In genomic region chr16:40504262-40504960, GRCm38 (mm10) we compare ENCODE assay signal across 16 mouse cellular contexts.
A peak's percentile ranks its signal among the peaks of the same experiment; 100 is the strongest.
DNase-seq lines count a peak whose midpoint lies in the region; ATAC-seq and TF ChIP-seq lines count a peak whose summit lies in the region.
"Had no signal": no experiment of that assay in that cellular context is flagged by ENCODE, and none has a peak within 500 bp of the region (broad histone marks: within the 10 kb centered on the region; RNA-seq: fewer than 3 reads in every experiment).

No protein-coding gene starts in this region.

- H3K4me2 ChIP-seq in lung, embryonic 14.5 days = no peak overlapping the region
- H3K4me2 ChIP-seq in forebrain, embryonic 13.5 days = no peak overlapping the region
- no peak overlapping the region for H3K4me2 ChIP-seq in midbrain, embryonic 15.5 days
- H3K4me2 ChIP-seq: liver, embryonic 15.5 days had no signal

- TF ChIP-seq CTCF in lung, embryonic 14.5 days (IDR thresholded peaks at IDR 0.05; ENCODE audit: low read depth) = no peak
- no peak for TF ChIP-seq CTCF in layer of hippocampus, adult 2 months (conservative IDR thresholded peaks at IDR 0.05)

- H3K4me1 ChIP-seq in lung, embryonic 14.5 days (ENCODE audit: insufficient read depth) = no peaks in the 10 kb centered on the region
- peaks cover 12% of the 10 kb centered on the region for H3K4me1 ChIP-seq in forebrain, embryonic 13.5 days
- peaks cover 8% of the 10 kb centered on the region; the same call in 1 of the 2 replicates for H3K4me1 ChIP-seq in midbrain, embryonic 15.5 days
- H3K4me1 ChIP-seq: heart, embryonic 10.5 days; liver, embryonic 15.5 days had no signal

- peak; percentile 69 for DNase-seq in lung, embryonic 14.5 days
- no peak for DNase-seq in lung, postnatal 25 days (ENCODE audit: low spot score)
- DNase-seq in layer of hippocampus, adult 2 months (ENCODE audit: low spot score in 2 of 2) = peak; percentile 21 to 48
- DNase-seq in right cerebral cortex, postnatal 25 days = no peak
- DNase-seq in gastrocnemius, adult 18-20 months (ENCODE audit: low spot score) = no peak
- DNase-seq: B cell, adult 2 months; cerebellum, postnatal 36 days; gastrocnemius, adult 2 months; kidney, postnatal 10 days; thymus, adult 2 months had no signal

- H3K9ac ChIP-seq in lung, embryonic 14.5 days = no peak overlapping the region
- H3K9ac ChIP-seq in forebrain, embryonic 13.5 days = no peak overlapping the region
- H3K9ac ChIP-seq in midbrain, embryonic 15.5 days = no peak overlapping the region
- H3K9ac ChIP-seq: liver, embryonic 15.5 days had no signal

- ATAC-seq in lung, embryonic 14.5 days (ENCODE audit: insufficient read depth) = peak; percentile 86
- peak; percentile 97 for ATAC-seq in forebrain, embryonic 13.5 days
- peak; percentile 81 for ATAC-seq in midbrain, embryonic 15.5 days (replicated peaks)
- no peak for ATAC-seq in frontal cortex, adult (ENCODE audit: low TSS enrichment)

- no peak overlapping the region for H3K4me3 ChIP-seq in lung, embryonic 14.5 days (ENCODE audit: low read depth, low read length)
- H3K4me3 ChIP-seq in forebrain, embryonic 13.5 days = no peak overlapping the region
- no peak overlapping the region for H3K4me3 ChIP-seq in layer of hippocampus, adult 2 months
- H3K4me3 ChIP-seq in midbrain, embryonic 15.5 days = no peak overlapping the region
- H3K4me3 ChIP-seq: gastrocnemius, adult 2 months; heart, embryonic 10.5 days; liver, embryonic 15.5 days; myocyte had no signal

- no peak overlapping the region for H3K27ac ChIP-seq in lung, embryonic 14.5 days (ENCODE audit: low read depth)
- peak overlapping the region; percentile 60; the same call in 1 of the 2 replicates for H3K27ac ChIP-seq in forebrain, embryonic 13.5 days
- peak overlapping the region; percentile 76 for H3K27ac ChIP-seq in layer of hippocampus, adult 2 months
- H3K27ac ChIP-seq in midbrain, embryonic 15.5 days = peak overlapping the region; percentile 0; the same call in 1 of the 2 replicates
- H3K27ac ChIP-seq: gastrocnemius, adult 2 months; heart, embryonic 10.5 days; liver, embryonic 15.5 days had no signal

- H3K27me3 ChIP-seq in lung, embryonic 14.5 days (ENCODE audit: insufficient read depth, low read length) = no peaks in the 10 kb centered on the region
- no peaks in the 10 kb centered on the region for H3K27me3 ChIP-seq in forebrain, embryonic 13.5 days
- H3K27me3 ChIP-seq in midbrain, embryonic 15.5 days (replicated peaks) = no peaks in the 10 kb centered on the region
- H3K27me3 ChIP-seq: liver, embryonic 15.5 days had no signal

- 44% methylated on average over 3 of the region's 3 CpGs for WGBS in lung, embryonic 14.5 days
- WGBS in forebrain, embryonic 13.5 days = 28% methylated on average over 3 of the region's 3 CpGs
- 32% methylated on average over 3 of the region's 3 CpGs for WGBS in midbrain, embryonic 15.5 days

- H3K9me3 ChIP-seq in lung, embryonic 14.5 days (ENCODE audit: low read depth, low read length) = no peaks in the 10 kb centered on the region
- H3K9me3 ChIP-seq in forebrain, embryonic 13.5 days (replicated peaks) = no peaks in the 10 kb centered on the region
- H3K9me3 ChIP-seq in midbrain, embryonic 15.5 days = no peaks in the 10 kb centered on the region
- H3K9me3 ChIP-seq: heart, embryonic 10.5 days; liver, embryonic 15.5 days had no signal

- H3K36me3 ChIP-seq in lung, embryonic 14.5 days (ENCODE audit: insufficient read depth) = no peaks in the 10 kb centered on the region
- H3K36me3 ChIP-seq in forebrain, embryonic 13.5 days (ENCODE audit: poor library complexity, severe bottlenecking) = no peaks in the 10 kb centered on the region
- no peaks in the 10 kb centered on the region for H3K36me3 ChIP-seq in midbrain, embryonic 15.5 days (replicated peaks)
- H3K36me3 ChIP-seq: heart, embryonic 10.5 days; liver, embryonic 15.5 days had no signal

Comparison
In these comparisons a context has a peak if more than half of its experiments do, and no peak if none do; other contexts are left out.
1. DNase-seq: peak in lung, embryonic 14.5 days (single experiment) and layer of hippocampus, adult 2 months (2 of 2); none in lung, postnatal 25 days (single experiment), right cerebral cortex, postnatal 25 days (single experiment) and gastrocnemius, adult 18-20 months (single experiment).